Mouse (Mus musculus): Measurements from ENCODE around the gene Tor1b.
"Not testable (repeated sequence)": the region's sequence is repeated elsewhere in the genome, so short reads cannot be mapped to it uniquely, and the experiment has no call there.

Tor1b gene

GRCm38 (mm10) chr2:30952824-30953490 lies at the start of gene Tor1b:
TSS of gene Tor1b (plus strand) at chr2:30952959.
- DNase-seq, result peak; percentile 65 to 70

- DNase-seq, result no peak
Measured at GRCm38 (mm10) chr2:30904231-30904630, 48.5 kb upstream of the Tor1b start.

- no peak for DNase-seq
Measured at GRCm38 (mm10) chr2:30904991-30905390, 47.8 kb upstream of the Tor1b start.

GRCm38 (mm10) chr2:30905906-30906305 lies 46.9 kb upstream of the Tor1b start:
- no peak for DNase-seq

GRCm38 (mm10) chr2:30906641-30907040 lies 46.1 kb upstream of the Tor1b start:
- DNase-seq, result no peak

GRCm38 (mm10) chr2:30912291-30912773 lies 40.4 kb upstream of the Tor1b start:
- no peak for DNase-seq

GRCm38 (mm10) chr2:30913022-30913421 lies 39.7 kb upstream of the Tor1b start:
- DNase-seq, result no peak

- no peak for DNase-seq
Measured at GRCm38 (mm10) chr2:30914836-30915235, 37.9 kb upstream of the Tor1b start.

- DNase-seq, result no peak
Measured at GRCm38 (mm10) chr2:30915376-30915775, 37.4 kb upstream of the Tor1b start.

- not testable (repeated sequence) for DNase-seq
Measured at GRCm38 (mm10) chr2:30915933-30916332, 36.8 kb upstream of the Tor1b start.

GRCm38 (mm10) chr2:30917649-30918048 lies 35.1 kb upstream of the Tor1b start:
- DNase-seq, result no peak

GRCm38 (mm10) chr2:30918126-30918525 lies 34.6 kb upstream of the Tor1b start:
- DNase-seq, result no peak

GRCm38 (mm10) chr2:30918780-30919329 lies 33.9 kb upstream of the Tor1b start:
- DNase-seq, result no peak

GRCm38 (mm10) chr2:30920216-30920615 lies 32.5 kb upstream of the Tor1b start:
- DNase-seq, result no peak

GRCm38 (mm10) chr2:30923099-30923498 lies 29.7 kb upstream of the Tor1b start:
- no peak for DNase-seq

- no peak for DNase-seq
Measured at GRCm38 (mm10) chr2:30925181-30925580, 27.6 kb upstream of the Tor1b start.

GRCm38 (mm10) chr2:30926381-30926780 lies 26.4 kb upstream of the Tor1b start:
- no peak for DNase-seq

- DNase-seq, result no peak
Measured at GRCm38 (mm10) chr2:30927151-30927781, 25.5 kb upstream of the Tor1b start.

GRCm38 (mm10) chr2:30927844-30928628 lies 24.7 kb upstream of the Tor1b start:
- peak; percentile 33 to 76 for DNase-seq

GRCm38 (mm10) chr2:30928893-30929482 lies 23.8 kb upstream of the Tor1b start:
- DNase-seq, result no peak

- DNase-seq, result peak in 1 of 2 experiments; percentile 55
Measured at GRCm38 (mm10) chr2:30929483-30930045, 23.2 kb upstream of the Tor1b start, which contains the start of gene Ptges. TSS of gene Ptges (minus strand) at chr2:30929863.

- not testable (repeated sequence) for DNase-seq
Measured at GRCm38 (mm10) chr2:30930846-30931245, 21.9 kb upstream of the Tor1b start.

Measured in spleen, adult 18-20 months (tissue).